Mouse (Mus musculus) liver, embryonic 12.5 days (tissue): ENCODE data around the gene Tsc1. TPM values are rescaled to one million over a fixed set of nuclear protein-coding genes. Genes with fewer than 3 reads are reported as not detected.

Experiments
- ATAC-seq: fragments of 200-750 bp; cut with Nextera tagmentation; 2 replicates; pipeline ENCODE4 v1.8.0; 2017; ENCODE audit warnings: moderate number of reproducible peaks, mild to moderate bottlenecking, moderate library complexity
- H3K27ac ChIP-seq: fragments of 300-500 bp; sonication (generic); 2 replicates; pipeline ENCODE4 v1.5.1; 2016; ENCODE audit warnings: mild to moderate bottlenecking
- H3K27me3 ChIP-seq: fragments of 300-500 bp; sonication (generic); replicated peaks from 2 replicates; pipeline ENCODE4 v1.6.1; 2016; ENCODE audit warnings: mild to moderate bottlenecking, moderate library complexity
- H3K36me3 ChIP-seq: fragments of 300-500 bp; sonication (generic); 2 replicates; pipeline ENCODE4 v1.6.1; 2016; ENCODE audit warnings: mild to moderate bottlenecking, moderate library complexity
- H3K4me1 ChIP-seq: fragments of 300-500 bp; sonication (generic); 2 replicates; pipeline ENCODE4 v1.6.1; 2016
- H3K4me2 ChIP-seq: fragments of 300-500 bp; sonication (generic); 2 replicates; pipeline ENCODE4 v1.6.1; 2016; ENCODE audit warnings: mild to moderate bottlenecking, moderate library complexity
- H3K4me3 ChIP-seq: fragments of 300-500 bp; sonication (generic); 2 replicates; pipeline ENCODE4 v1.5.1; 2016; ENCODE audit warnings: mild to moderate bottlenecking, moderate library complexity
- H3K9ac ChIP-seq: fragments of 300-500 bp; sonication (generic); 2 replicates; pipeline ENCODE4 v1.6.1; 2016; ENCODE audit warnings: mild to moderate bottlenecking, moderate library complexity
- H3K9me3 ChIP-seq: fragments of 300-500 bp; sonication (generic); replicated peaks from 2 replicates; pipeline ENCODE4 v1.6.1; 2016; ENCODE audit warnings: mild to moderate bottlenecking, moderate library complexity
- WGBS: fragments of 180-500 bp; shearing (Covaris S2); methylation state at CpG from one replicate; pipeline ENCODE4 v1.1.7; 2016; ENCODE audit not compliant: insufficient replicate concordance; 5-methylcytosine and 5-hydroxymethylcytosine counted together
- polyA plus RNA-seq: library from polyadenylated mRNA; unstranded; fragments of >200 nt; fragmentation: Nextera tagmentation; extraction: Ambion mirVana; gene quantifications from 2 replicates; pipeline ENCODE4 v1.2.1, GENCODE M21; 2016

Gene Tsc1
- polyA plus RNA-seq, 1 experiment from 2014 or later, result 13.6 TPM

- Histone ChIP-seq H3K9ac (no peak overlapping the region), H3K4me3 (no peak overlapping the region), H3K27me3 (no peaks in the 10 kb centered on the region), H3K27ac (no peak overlapping the region), H3K9me3 (no peaks in the 10 kb centered on the region), H3K36me3 (peaks cover 61% of the 10 kb centered on the region), H3K4me1 (no peaks in the 10 kb centered on the region), H3K4me2 (no peak overlapping the region)
- ATAC-seq, result no peak
- WGBS, result 72% methylated on average over 8 of the region's 8 CpGs
Observed at GRCm38 (mm10) chr2:28656216-28656615, 15.2 kb downstream of the Tsc1 start.

- peaks cover 11% of the 10 kb centered on the region for H3K4me1 ChIP-seq
- no peaks in the 10 kb centered on the region for H3K9me3 ChIP-seq
- WGBS, result 64% methylated on average over 3 of the region's 3 CpGs
- no peak overlapping the region for H3K4me2 ChIP-seq
- H3K27ac ChIP-seq, result no peak overlapping the region
- peaks cover 93% of the 10 kb centered on the region for H3K36me3 ChIP-seq
- no peak overlapping the region for H3K9ac ChIP-seq
- no peaks in the 10 kb centered on the region for H3K27me3 ChIP-seq
- no peak overlapping the region for H3K4me3 ChIP-seq
- peak; percentile 74 for ATAC-seq
Observed at GRCm38 (mm10) chr2:28662891-28663290, 21.9 kb downstream of the Tsc1 start.

- Histone ChIP-seq H3K4me3 (no peak overlapping the region), H3K36me3 (peaks cover 91% of the 10 kb centered on the region), H3K27me3 (no peaks in the 10 kb centered on the region), H3K9me3 (no peaks in the 10 kb centered on the region), H3K4me2 (no peak overlapping the region), H3K27ac (no peak overlapping the region), H3K4me1 (peaks cover 11% of the 10 kb centered on the region), H3K9ac (no peak overlapping the region)
- no peak for ATAC-seq
- 73% methylated on average over 3 of the region's 3 CpGs for WGBS
Observed at GRCm38 (mm10) chr2:28665818-28666217, 24.8 kb downstream of the Tsc1 start.

- Histone ChIP-seq H3K9me3 (no peaks in the 10 kb centered on the region), H3K4me2 (no peak overlapping the region), H3K27ac (no peak overlapping the region), H3K27me3 (no peaks in the 10 kb centered on the region), H3K4me3 (no peak overlapping the region), H3K4me1 (no peaks in the 10 kb centered on the region), H3K36me3 (peaks cover 94% of the 10 kb centered on the region), H3K9ac (no peak overlapping the region)
- 65% methylated on average over 2 of the region's 2 CpGs for WGBS
- no peak for ATAC-seq
Observed at GRCm38 (mm10) chr2:28671438-28671837, 30.4 kb downstream of the Tsc1 start.

- peaks cover 95% of the 10 kb centered on the region for H3K36me3 ChIP-seq
- ATAC-seq, result peak; percentile 54; the same call in 1 of the 2 replicates
Observed at GRCm38 (mm10) chr2:28676005-28676404, 35.0 kb downstream of the Tsc1 start.

GRCm38 (mm10) chr2:28680710-28681109 is 39.7 kb downstream of the Tsc1 start:
- 55% methylated on average over 4 of the region's 4 CpGs for WGBS
- H3K4me2 ChIP-seq, result no peak overlapping the region
- no peaks in the 10 kb centered on the region for H3K4me1 ChIP-seq
- H3K36me3 ChIP-seq, result peaks cover 99% of the 10 kb centered on the region
- H3K27me3 ChIP-seq, result no peaks in the 10 kb centered on the region
- no peak overlapping the region for H3K9ac ChIP-seq
- H3K4me3 ChIP-seq, result no peak overlapping the region
- H3K9me3 ChIP-seq, result no peaks in the 10 kb centered on the region
- ATAC-seq, result no peak
- H3K27ac ChIP-seq, result no peak overlapping the region

More at GRCm38 (mm10) chr2:28676005-28676404, 35.0 kb downstream of the Tsc1 start:
- Histone ChIP-seq H3K4me1 (no peaks in the 10 kb centered on the region), H3K9ac (no peak overlapping the region), H3K4me3 (no peak overlapping the region), H3K9me3 (no peaks in the 10 kb centered on the region), H3K27ac (no peak overlapping the region), H3K27me3 (no peaks in the 10 kb centered on the region), H3K4me2 (no peak overlapping the region)
- WGBS, result 85% methylated on average over 8 of the region's 8 CpGs

GRCm38 (mm10) chr2:28681718-28682117 is 40.7 kb downstream of the Tsc1 start:
- Histone ChIP-seq H3K9ac (no peak overlapping the region), H3K27me3 (no peaks in the 10 kb centered on the region), H3K4me2 (no peak overlapping the region), H3K4me1 (no peaks in the 10 kb centered on the region), H3K27ac (no peak overlapping the region), H3K36me3 (peaks cover 99% of the 10 kb centered on the region), H3K4me3 (no peak overlapping the region), H3K9me3 (no peaks in the 10 kb centered on the region)
- ATAC-seq, result no peak
- 88% methylated on average over 4 of the region's 4 CpGs for WGBS

GRCm38 (mm10) chr2:28685895-28686294 is 44.9 kb downstream of the Tsc1 start:
- Histone ChIP-seq H3K9ac (no peak overlapping the region), H3K27ac (no peak overlapping the region), H3K4me1 (no peaks in the 10 kb centered on the region), H3K36me3 (peaks cover 73% of the 10 kb centered on the region), H3K4me2 (no peak overlapping the region), H3K4me3 (no peak overlapping the region), H3K9me3 (no peaks in the 10 kb centered on the region), H3K27me3 (no peaks in the 10 kb centered on the region)
- WGBS, result 78% methylated on average over 7 of the region's 7 CpGs
- ATAC-seq, result no peak

- no peaks in the 10 kb centered on the region for H3K9me3 ChIP-seq
- no peak for ATAC-seq
- H3K27me3 ChIP-seq, result 0 out of 2 replicates have a peak, but pooled peaks cover under 1% of the 10 kb centered on the region
- no peak overlapping the region for H3K9ac ChIP-seq
- H3K36me3 ChIP-seq, result peaks cover 48% of the 10 kb centered on the region
- WGBS, result 49% methylated on average over 3 of the region's 3 CpGs
- H3K27ac ChIP-seq, result no peak overlapping the region
- H3K4me1 ChIP-seq, result no peaks in the 10 kb centered on the region
- H3K4me2 ChIP-seq, result no peak overlapping the region
- H3K4me3 ChIP-seq, result no peak overlapping the region
Observed at GRCm38 (mm10) chr2:28688431-28688830, 47.4 kb downstream of the Tsc1 start.

GRCm38 (mm10) chr2:28692692-28693091 is 51.7 kb downstream of the Tsc1 start:
- Histone ChIP-seq H3K4me2 (no peak overlapping the region), H3K9me3 (no peaks in the 10 kb centered on the region), H3K27ac (no peak overlapping the region), H3K27me3 (peaks cover 8% of the 10 kb centered on the region; the same call in 1 of the 2 replicates), H3K4me1 (no peaks in the 10 kb centered on the region), H3K9ac (no peak overlapping the region), H3K36me3 (peaks cover 5% of the 10 kb centered on the region), H3K4me3 (no peak overlapping the region)
- WGBS, result 76% methylated on average over 9 of the region's 9 CpGs
- ATAC-seq, result no peak

GRCm38 (mm10) chr2:28698566-28698965 is 57.5 kb downstream of the Tsc1 start:
- Histone ChIP-seq H3K4me1 (peaks cover 47% of the 10 kb centered on the region), H3K9me3 (no peaks in the 10 kb centered on the region), H3K9ac (no peak overlapping the region), H3K36me3 (no peaks in the 10 kb centered on the region), H3K27ac (peak overlapping the region; percentile 42), H3K27me3 (peaks cover 17% of the 10 kb centered on the region), H3K4me3 (no peak overlapping the region), H3K4me2 (peak overlapping the region; percentile 91; the same call in 1 of the 2 replicates)
- no peak for ATAC-seq
- WGBS, result 32% methylated on average over 5 of the region's 5 CpGs

GRCm38 (mm10) chr2:28699361-28700335 is 58.6 kb downstream of the Tsc1 start, which contains the start of the genes Spaca9 and Ak8:
Spaca9 (minus strand) TSS chr2:28699727.
Ak8 (plus strand) TSS chr2:28700164.
- peak within 1 kb of the TSS; percentile 91 for H3K4me2 ChIP-seq
- peak within 1 kb of the TSS; percentile 57 for H3K9ac ChIP-seq
- WGBS, result 1% methylated on average over 53 of the region's 53 CpGs
- no peaks in the 10 kb centered on the region for H3K9me3 ChIP-seq
- peak; percentile 20; the same call in 1 of the 2 replicates for ATAC-seq
- H3K4me1 ChIP-seq, result peaks cover 47% of the 10 kb centered on the region
- H3K36me3 ChIP-seq, result no peaks in the 10 kb centered on the region
- H3K27ac ChIP-seq, result 0 out of 2 replicates have a peak within 1 kb of the TSS, but pooled peaks have one; percentile 46
- peaks cover 14% of the 10 kb centered on the region for H3K27me3 ChIP-seq
- H3K4me3 ChIP-seq, result peak within 1 kb of the TSS; percentile 66
